Mouse (Mus musculus) erythroid progenitor cell, adult 5-6 weeks (primary cell): ENCODE measurements around the gene Armt1. TPM values are rescaled to one million over a fixed set of nuclear protein-coding genes. Genes with fewer than 3 reads are reported as not detected.
A peak's percentile ranks its signal among the peaks of the same experiment; 100 is the strongest.
"Not testable (repeated sequence)": the region's sequence is repeated elsewhere in the genome, so short reads cannot be mapped to it uniquely, and the experiment has no call there.

ENCODE experiments used
- ATAC-seq: replicated peaks from 2 replicates; pipeline ENCODE4 v1.8.0; 2016; ENCODE audit warnings: moderate number of reproducible peaks, mild to moderate bottlenecking, moderate TSS enrichment, inconsistent platforms; ENCODE audit not compliant: poor library complexity, low FRiP score, severe bottlenecking
- total RNA-seq, 2 experiments: library from RNA; stranded (forward) in 1 of 2; stranded (reverse) in 1 of 2; fragments of 150-400 nt in 1 of 2; fragments of 186-747, 209-891 nt in 1 of 2; gene quantifications; 2 replicates each; pipeline versions ENCODE4 v1.2.3 to v1.2.4; 2015 to 2017; ENCODE audit warnings: low replicate concordance in 2 of 2

Armt1 gene
- total RNA-seq, 2 experiments from 2014 or later = 19.6 to 32.3 TPM

DNA sequence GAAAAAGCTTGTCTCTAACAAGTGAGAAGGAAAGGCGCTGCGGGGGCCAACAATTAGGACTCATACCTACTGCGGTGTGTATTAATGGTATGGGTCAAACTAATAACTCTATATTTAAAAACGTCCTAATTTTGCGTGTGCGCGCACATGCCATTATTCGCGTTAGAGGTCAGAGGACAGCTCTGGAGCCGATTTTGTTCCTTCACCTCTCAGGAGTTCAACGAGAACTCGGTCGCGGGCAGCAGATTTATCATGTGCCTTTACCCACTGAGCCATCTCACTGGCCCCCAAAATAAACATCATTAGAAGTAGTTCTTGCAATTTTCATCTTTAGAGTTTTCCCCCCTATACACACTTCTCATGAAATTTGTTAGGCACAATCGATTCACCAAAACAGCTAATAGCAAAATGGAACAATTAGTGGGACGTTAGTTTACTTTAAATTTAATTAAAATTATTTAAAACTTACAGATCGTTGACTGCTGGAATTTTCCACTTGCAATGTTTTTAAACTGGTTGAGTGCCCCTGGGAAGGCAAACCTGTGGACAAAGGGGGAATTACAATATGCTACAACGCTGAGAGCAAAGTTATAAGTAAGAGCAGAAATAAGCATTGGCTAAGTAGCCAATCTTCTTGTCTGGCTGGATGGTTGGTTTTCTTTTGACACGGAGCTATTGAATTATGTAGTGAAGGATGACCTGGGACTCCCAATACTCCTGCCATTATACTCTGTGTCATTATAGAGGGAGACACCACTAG, 909 bp downstream of the Armt1 start:
- peak; percentile 39 for ATAC-seq

DNA sequence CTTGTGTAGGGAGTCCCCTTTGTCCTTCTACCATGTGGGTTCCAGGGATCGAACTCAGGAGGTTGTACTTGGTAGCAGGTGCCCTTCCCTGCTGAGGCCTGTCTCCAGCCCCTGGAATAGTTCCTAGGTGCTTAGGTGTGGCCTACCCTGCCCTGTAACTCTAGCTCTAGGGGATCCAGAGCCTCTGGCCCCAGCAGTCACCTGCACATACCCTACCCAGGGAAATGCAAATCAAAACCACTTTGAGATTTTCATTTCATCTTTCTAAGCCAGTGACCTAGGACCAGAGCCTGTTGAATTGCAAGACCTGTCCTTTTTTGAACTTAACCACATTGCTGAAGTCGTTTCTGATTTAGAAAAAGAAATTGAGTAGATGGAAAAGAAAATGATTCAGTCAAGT, 1.6 kb downstream of the Armt1 start:
- not testable (repeated sequence) for ATAC-seq

GRCm38 (mm10) chr10:4435416-4435815, 3.1 kb downstream of the Armt1 start:
- ATAC-seq = no peak

DNA sequence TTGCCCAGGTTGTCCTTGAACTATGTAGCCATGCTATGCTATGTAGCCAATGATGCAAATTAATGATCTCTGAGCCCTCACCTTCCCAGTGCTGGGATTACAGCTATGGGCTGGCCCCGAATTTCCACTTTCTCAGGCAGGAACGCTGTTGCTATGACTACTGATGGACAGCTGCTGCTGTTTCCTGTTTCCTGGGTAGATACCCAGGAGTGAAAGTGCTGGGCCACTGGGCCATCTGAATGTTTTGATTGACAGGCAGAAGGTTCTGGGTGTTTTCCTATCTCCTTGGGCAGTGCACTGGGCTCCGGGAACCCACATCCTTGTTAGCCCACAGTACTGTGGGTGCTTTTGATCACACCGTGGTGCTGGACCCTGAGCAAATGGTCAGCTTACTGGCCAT, 24.1 kb downstream of the Armt1 start:
- no peak for ATAC-seq

DNA sequence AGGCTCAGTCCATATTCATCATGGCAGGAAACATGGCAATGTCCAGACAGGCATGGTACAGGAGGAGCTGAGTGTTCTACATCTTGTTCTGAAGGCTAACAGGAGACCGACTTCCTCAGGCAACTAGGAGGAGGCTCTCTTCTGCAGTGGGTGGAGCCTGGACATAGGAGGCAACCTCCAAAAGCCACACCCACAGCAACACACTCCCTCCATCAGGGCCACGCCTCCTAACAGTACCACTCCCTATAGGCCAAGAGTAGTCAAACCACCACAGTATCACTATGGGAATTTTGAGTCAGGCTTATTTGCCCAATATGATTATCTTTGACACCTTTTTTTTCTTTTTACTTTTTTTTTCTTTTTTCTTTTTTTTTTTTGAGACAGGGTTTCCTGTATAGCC, 27.9 kb downstream of the Armt1 start:
- ATAC-seq = peak; percentile 79

GRCm38 (mm10) chr10:4465799-4466198, 33.5 kb downstream of the Armt1 start:
- ATAC-seq = no peak

DNA sequence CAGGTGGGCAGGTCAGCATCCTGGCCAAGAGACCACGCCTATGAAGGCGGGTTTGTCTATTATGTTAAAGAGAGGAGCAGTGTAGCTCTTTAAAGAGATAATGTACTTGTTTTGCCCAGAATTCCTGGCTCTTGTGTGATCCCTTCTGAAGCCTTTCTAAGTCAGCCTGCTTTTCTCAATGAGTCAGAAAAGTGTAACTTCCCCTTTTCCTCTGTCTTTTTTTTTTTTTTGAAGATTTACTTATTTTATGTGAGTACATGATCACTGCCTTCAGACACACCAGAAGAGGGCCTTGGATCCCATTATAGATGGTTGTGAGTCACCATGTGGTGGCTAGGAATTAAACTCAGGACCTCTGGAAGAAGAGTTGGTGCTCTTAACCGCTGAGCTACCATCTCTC, 37.1 kb downstream of the Armt1 start:
- ATAC-seq = no peak

DNA sequence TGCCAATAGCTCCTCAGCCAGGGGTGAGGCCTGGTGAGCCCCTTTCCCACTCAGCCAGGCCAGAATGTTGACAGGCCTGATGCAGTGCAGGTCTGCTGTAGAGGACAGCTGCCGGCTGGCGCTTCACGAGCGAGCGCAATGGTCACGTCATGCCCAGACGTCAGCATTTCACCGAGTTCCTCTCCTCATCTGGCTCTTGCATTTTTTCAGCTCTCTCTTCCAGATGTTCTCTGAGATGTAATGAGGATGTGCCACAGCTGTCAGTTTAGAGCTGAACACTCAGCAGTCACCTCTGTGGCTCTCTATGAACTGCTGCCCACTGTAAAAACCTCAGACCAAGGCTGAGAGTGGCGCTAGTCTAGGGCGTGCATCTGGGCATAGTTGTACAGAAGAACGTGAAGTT, 41.3 kb downstream of the Armt1 start:
- no peak for ATAC-seq

GRCm38 (mm10) chr10:4475431-4475830, 43.2 kb downstream of the Armt1 start:
- ATAC-seq = no peak

GRCm38 (mm10) chr10:4476604-4477003, 44.3 kb downstream of the Armt1 start:
- ATAC-seq = no peak

- ATAC-seq = no peak
Observed at GRCm38 (mm10) chr10:4480929-4481328, 48.7 kb downstream of the Armt1 start.

GRCm38 (mm10) chr10:4481695-4482094, 49.4 kb downstream of the Armt1 start:
- ATAC-seq = no peak

DNA sequence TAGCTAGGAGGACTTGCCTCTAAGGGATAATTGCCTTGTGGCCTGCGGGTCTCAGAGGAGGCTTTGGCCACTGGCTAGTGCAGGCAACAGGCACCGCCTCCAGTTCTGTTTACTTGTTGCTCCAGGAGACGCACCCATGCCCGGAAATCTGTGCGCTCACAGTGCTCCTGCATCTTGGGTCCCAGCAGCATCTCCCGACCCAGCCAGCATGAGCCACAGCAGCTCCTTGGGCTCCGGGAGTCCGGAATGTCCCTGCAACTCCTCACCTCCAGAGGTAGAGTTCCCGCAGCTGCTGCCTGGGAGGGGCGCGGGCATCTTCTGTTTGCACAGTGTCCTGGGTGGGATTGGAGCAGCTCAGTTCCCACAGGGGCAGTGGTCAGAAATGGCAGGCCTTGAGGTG, 50.1 kb downstream of the Armt1 start, which contains the start of gene Ccdc170:
Gene Ccdc170, plus strand, starts transcription at position 148 of the 400 bp plus-strand sequence.
- no peak for ATAC-seq

DNA sequence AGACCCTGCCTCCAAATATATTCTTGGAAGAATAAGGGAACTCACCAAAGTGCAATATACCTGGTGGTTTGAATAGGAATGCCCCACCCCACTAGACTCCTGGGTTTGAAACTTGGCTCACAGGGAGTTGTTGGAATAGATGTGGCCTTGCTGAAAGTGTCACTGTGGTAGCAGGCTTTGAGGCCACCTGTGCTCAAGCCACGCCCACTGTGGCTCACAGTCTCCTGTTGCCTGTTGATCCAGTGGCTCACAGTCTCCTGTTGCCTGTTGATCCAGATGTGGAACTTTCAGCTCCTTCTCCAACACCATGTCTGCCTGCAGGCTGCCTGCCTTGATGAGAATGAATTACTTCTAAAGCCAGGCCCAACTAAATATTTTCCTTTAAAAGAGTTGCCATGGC, 51.6 kb downstream of the Armt1 start:
- ATAC-seq = no peak

- ATAC-seq = no peak
Observed at GRCm38 (mm10) chr10:4484986-4485385, 52.7 kb downstream of the Armt1 start.

- ATAC-seq = no peak
Observed at GRCm38 (mm10) chr10:4489865-4490264, 57.6 kb downstream of the Armt1 start.

DNA sequence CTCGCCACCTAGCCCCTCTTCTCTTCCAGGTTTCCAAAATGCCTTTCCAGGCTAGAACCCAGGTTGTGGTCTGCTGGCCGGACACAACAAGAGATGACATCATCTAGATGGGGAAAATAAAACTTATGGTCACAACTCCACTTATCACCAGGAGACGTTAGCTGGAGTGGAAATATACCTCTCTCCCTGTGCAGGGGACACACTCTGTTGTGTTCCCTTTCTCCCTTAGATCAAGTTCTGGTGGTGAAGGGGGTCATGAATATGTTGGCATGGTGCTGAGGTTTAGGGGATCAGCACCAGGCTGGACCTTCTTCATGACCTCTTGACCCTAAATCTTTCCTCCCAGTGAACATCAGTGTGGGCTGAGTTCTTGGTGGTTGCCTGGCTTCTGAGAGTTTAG, 59.0 kb downstream of the Armt1 start:
- ATAC-seq = no peak

- no peak for ATAC-seq
Observed at GRCm38 (mm10) chr10:4492045-4492444, 59.8 kb downstream of the Armt1 start.

GRCm38 (mm10) chr10:4492909-4493308, 60.6 kb downstream of the Armt1 start:
- ATAC-seq = no peak

DNA sequence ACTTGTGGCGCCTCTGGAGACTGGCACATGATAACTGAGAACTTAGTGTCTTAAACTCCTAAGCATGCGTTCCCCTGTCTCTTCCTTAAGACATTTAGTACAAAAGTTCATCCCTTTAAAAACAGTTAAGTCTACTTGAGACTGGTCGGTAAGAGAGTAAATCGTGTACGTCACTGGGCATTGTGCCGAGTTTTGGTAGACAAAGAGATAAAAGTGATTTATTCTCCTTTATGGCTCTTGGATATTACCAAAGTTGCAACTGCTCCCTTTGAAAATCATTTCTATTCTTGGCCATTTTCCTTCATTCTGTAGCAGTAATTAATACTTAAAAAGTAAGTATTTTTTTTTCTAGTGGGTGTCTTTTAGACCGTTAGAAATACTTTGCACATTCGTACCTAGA, 71.0 kb downstream of the Armt1 start:
- ATAC-seq = no peak
